Mouse (Mus musculus): ENCODE data around the gene Bpifb6. TPM values are rescaled to one million over a fixed set of nuclear protein-coding genes. Genes with fewer than 3 reads are reported as not detected.

Bpifb6 gene
- 0.16 and 0.22 TPM in 2 replicates for polyA plus RNA-seq (2012; rRNA removed)

DNA sequence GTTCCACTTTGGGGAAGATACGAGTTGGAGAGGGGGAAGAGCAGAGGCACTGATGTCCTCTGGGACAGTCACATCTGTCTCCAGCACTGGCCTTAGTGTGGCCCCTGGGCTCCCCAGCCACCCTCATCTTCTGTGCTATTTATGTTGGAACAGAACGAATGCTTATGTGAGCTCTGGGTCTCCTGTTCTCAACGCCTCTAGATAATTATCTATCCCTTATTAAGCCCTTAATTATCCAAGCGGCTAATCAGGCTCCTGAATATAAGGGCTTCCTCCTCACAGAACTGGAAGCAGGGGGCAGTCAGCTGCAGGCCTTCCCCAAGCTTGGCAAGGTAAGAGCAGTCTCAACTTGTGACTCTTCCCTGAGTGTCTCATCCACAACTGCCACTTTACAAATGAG, at the start of gene Bpifb6:
Bpifb6 (plus strand) TSS at position 301 of the 400 bp plus-strand sequence.
- no peak for DNase-seq
- no peaks in the 10 kb centered on the region for H3K27me3 ChIP-seq (ENCODE audit: control insufficient read depth, insufficient read depth, low read length)
- H3K4me3 ChIP-seq (replicated peaks; ENCODE audit: insufficient read depth, low read depth, low read length): no peak within 1 kb of the TSS
- 94% methylated on average over 4 of the region's 4 CpGs for WGBS
- H3K4me1 ChIP-seq (ENCODE audit: control insufficient read depth, insufficient read depth, low read length): peaks cover 26% of the 10 kb centered on the region
- H3K27ac ChIP-seq (ENCODE audit: insufficient read depth, low read length): no peak within 1 kb of the TSS
- TF ChIP-seq POLR2A (IDR thresholded peaks at IDR 0.05; ENCODE audit: borderline replicate concordance, insufficient read depth, low read length) (no peak), CTCF (IDR thresholded peaks at IDR 0.05; ENCODE audit: borderline replicate concordance, insufficient read depth, low read depth, low read length) (no peak)

DNA sequence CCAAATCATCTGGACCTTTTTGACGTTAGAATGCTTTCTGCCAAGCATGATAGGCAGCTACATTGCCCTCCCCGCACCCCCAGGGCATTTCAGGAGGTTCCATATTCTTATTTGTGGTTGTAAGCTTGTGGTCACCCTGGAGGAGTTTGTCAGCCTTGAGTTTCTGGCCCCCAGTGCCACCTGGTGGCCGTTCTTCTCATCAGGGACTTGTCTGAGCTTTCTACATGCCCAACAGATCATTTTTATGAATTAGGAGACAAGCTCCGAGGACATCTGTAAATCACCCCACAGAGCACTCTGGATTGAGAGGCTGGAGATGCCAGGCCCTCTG, 49.2 kb upstream of the Bpifb6 start:
- DNase-seq: peak; percentile 74 to 80
- H3K4me3 ChIP-seq (replicated peaks; ENCODE audit: insufficient read depth, low read depth, low read length): no peak overlapping the region
- H3K27ac ChIP-seq (ENCODE audit: insufficient read depth, low read length): no peak overlapping the region
- WGBS: 16% methylated on average over 4 of the region's 4 CpGs
- no peaks in the 10 kb centered on the region for H3K27me3 ChIP-seq (ENCODE audit: control insufficient read depth, insufficient read depth, low read length)
- TF ChIP-seq CTCF (IDR thresholded peaks at IDR 0.05; ENCODE audit: borderline replicate concordance, insufficient read depth, low read depth, low read length) (peak; percentile 67), POLR2A (IDR thresholded peaks at IDR 0.05; ENCODE audit: borderline replicate concordance, insufficient read depth, low read length) (no peak)
- no peaks in the 10 kb centered on the region for H3K4me1 ChIP-seq (ENCODE audit: control insufficient read depth, insufficient read depth, low read length)

DNA sequence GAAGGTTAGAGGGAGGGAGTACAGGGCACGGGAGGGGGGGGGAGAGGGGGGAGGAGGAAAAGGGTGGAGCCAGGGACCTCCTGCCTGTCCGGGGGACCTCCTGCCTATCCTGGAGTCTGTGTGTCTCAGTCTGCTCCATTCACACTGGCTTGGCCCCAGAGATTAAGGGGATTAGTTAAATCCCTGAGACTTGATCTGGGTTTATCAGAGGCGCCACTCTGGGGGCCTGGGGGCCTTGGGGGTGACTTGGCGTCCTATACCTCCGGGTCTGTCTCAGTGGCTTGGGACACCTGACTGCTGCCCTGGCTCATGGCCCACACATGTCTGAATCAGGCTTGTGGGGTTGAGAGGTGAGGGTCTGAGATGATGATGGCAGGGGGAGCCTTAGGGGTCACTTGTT, 46.6 kb upstream of the Bpifb6 start:
- Histone ChIP-seq H3K27me3 (ENCODE audit: control insufficient read depth, insufficient read depth, low read length) (no peaks in the 10 kb centered on the region), H3K27ac (ENCODE audit: insufficient read depth, low read length) (no peak overlapping the region), H3K4me1 (ENCODE audit: control insufficient read depth, insufficient read depth, low read length) (peaks cover 2% of the 10 kb centered on the region; the same call in 1 of the 2 replicates), H3K4me3 (replicated peaks; ENCODE audit: insufficient read depth, low read depth, low read length) (no peak overlapping the region)
- TF ChIP-seq POLR2A (IDR thresholded peaks at IDR 0.05; ENCODE audit: borderline replicate concordance, insufficient read depth, low read length): no peak
- TF ChIP-seq CTCF (IDR thresholded peaks at IDR 0.05; ENCODE audit: borderline replicate concordance, insufficient read depth, low read depth, low read length): no peak
- WGBS: 43% methylated on average over 5 of the region's 5 CpGs
- no peak for DNase-seq

DNA sequence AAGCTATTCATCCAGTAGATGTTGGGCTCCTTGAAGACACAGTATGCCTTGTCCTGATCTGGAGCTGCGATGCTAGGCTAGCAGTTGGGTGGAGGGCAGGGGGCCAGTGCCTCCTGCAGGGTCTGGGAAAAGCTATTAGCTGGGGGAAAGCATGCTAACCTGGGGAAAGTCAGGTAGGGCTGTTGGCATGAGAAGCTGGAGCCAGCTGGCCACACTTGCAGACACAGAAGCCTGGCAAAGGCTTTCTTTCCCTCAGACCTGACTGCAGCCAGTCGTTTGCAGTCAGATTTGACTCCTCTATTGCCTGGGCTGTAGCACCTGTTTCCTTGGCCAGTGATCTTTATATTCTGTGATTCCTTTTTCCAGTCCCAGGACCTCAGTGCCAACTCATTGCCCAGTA, 40.6 kb upstream of the Bpifb6 start:
- no peak overlapping the region for H3K4me3 ChIP-seq (replicated peaks; ENCODE audit: insufficient read depth, low read depth, low read length)
- peaks cover 26% of the 10 kb centered on the region for H3K4me1 ChIP-seq (ENCODE audit: control insufficient read depth, insufficient read depth, low read length)
- 2% methylated on average over 2 of the region's 2 CpGs for WGBS
- H3K27ac ChIP-seq (ENCODE audit: insufficient read depth, low read length): no peak overlapping the region
- TF ChIP-seq CTCF (IDR thresholded peaks at IDR 0.05; ENCODE audit: borderline replicate concordance, insufficient read depth, low read depth, low read length) (no peak), POLR2A (IDR thresholded peaks at IDR 0.05; ENCODE audit: borderline replicate concordance, insufficient read depth, low read length) (no peak)
- DNase-seq: peak; percentile 78 to 88
- no peaks in the 10 kb centered on the region for H3K27me3 ChIP-seq (ENCODE audit: control insufficient read depth, insufficient read depth, low read length)

- no peaks in the 10 kb centered on the region for H3K27me3 ChIP-seq (ENCODE audit: control insufficient read depth, insufficient read depth, low read length)
- no peak for TF ChIP-seq POLR2A (IDR thresholded peaks at IDR 0.05; ENCODE audit: borderline replicate concordance, insufficient read depth, low read length)
- TF ChIP-seq CTCF (IDR thresholded peaks at IDR 0.05; ENCODE audit: borderline replicate concordance, insufficient read depth, low read depth, low read length): no peak
- 94% methylated on average over 11 of the region's 11 CpGs for WGBS
- peaks cover 26% of the 10 kb centered on the region for H3K4me1 ChIP-seq (ENCODE audit: control insufficient read depth, insufficient read depth, low read length)
- no peak overlapping the region for H3K27ac ChIP-seq (ENCODE audit: insufficient read depth, low read length)
- H3K4me3 ChIP-seq (replicated peaks; ENCODE audit: insufficient read depth, low read depth, low read length): no peak overlapping the region
- DNase-seq: no peak
Observed at GRCm38 (mm10) chr2:153860315-153860714, 39.9 kb upstream of the Bpifb6 start.

DNA sequence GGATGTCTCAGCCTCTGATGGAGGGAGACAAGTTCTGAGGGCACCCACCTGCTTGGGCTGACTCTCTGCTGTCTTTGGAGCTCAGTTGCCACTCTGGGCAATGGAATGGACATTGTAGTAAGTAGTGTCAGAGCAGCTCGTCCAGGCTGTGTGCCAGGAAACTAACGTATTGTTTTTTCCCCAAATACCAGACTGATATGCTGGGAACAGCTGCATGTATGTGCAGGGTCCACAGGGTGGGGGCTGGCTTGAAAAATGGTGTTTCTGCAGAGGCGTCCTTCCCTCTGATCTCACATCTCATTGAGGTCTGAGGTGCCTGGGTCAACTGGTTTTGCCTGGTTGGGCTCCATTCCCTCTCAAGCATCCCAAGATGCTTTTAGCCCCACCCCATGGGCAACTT, 39.5 kb upstream of the Bpifb6 start:
- Histone ChIP-seq H3K4me1 (ENCODE audit: control insufficient read depth, insufficient read depth, low read length) (peaks cover 26% of the 10 kb centered on the region), H3K4me3 (replicated peaks; ENCODE audit: insufficient read depth, low read depth, low read length) (no peak overlapping the region), H3K27ac (ENCODE audit: insufficient read depth, low read length) (no peak overlapping the region), H3K27me3 (ENCODE audit: control insufficient read depth, insufficient read depth, low read length) (no peaks in the 10 kb centered on the region)
- no peak for DNase-seq
- TF ChIP-seq POLR2A (IDR thresholded peaks at IDR 0.05; ENCODE audit: borderline replicate concordance, insufficient read depth, low read length): no peak
- TF ChIP-seq CTCF (IDR thresholded peaks at IDR 0.05; ENCODE audit: borderline replicate concordance, insufficient read depth, low read depth, low read length): no peak
- 64% methylated on average over 3 of the region's 3 CpGs for WGBS

DNA sequence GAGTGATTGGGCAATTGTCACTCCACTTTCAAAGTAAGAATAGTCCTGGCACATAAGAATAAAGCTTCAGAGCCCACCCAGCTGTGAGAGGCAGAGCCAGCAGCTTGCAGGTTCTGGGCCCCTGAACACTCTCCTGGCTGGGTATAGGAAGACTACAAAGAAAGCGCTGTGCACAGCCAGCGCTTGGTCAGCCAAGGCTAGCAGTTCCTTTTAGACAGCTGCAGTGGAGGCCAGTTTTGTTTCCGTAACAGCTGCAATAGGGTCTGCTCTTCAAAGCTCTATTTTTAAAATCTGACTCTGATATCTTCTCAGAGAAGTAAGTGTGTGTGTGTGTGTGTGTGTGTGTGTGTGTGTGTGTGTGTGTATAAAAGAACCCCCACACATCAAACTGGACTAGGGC, 38.2 kb upstream of the Bpifb6 start:
- Histone ChIP-seq H3K27me3 (ENCODE audit: control insufficient read depth, insufficient read depth, low read length) (no peaks in the 10 kb centered on the region), H3K4me1 (ENCODE audit: control insufficient read depth, insufficient read depth, low read length) (peaks cover 26% of the 10 kb centered on the region), H3K27ac (ENCODE audit: insufficient read depth, low read length) (no peak overlapping the region), H3K4me3 (replicated peaks; ENCODE audit: insufficient read depth, low read depth, low read length) (no peak overlapping the region)
- 84% methylated on average over 3 of the region's 3 CpGs for WGBS
- TF ChIP-seq POLR2A (IDR thresholded peaks at IDR 0.05; ENCODE audit: borderline replicate concordance, insufficient read depth, low read length) (no peak), CTCF (IDR thresholded peaks at IDR 0.05; ENCODE audit: borderline replicate concordance, insufficient read depth, low read depth, low read length) (no peak)
- DNase-seq: no peak

- no peaks in the 10 kb centered on the region for H3K27me3 ChIP-seq (ENCODE audit: control insufficient read depth, insufficient read depth, low read length)
- 85% methylated on average over 4 of the region's 4 CpGs for WGBS
- H3K4me1 ChIP-seq (ENCODE audit: control insufficient read depth, insufficient read depth, low read length): no peaks in the 10 kb centered on the region
- no peak for DNase-seq
- no peak within 1 kb of the TSS for H3K27ac ChIP-seq (ENCODE audit: insufficient read depth, low read length)
- TF ChIP-seq POLR2A (IDR thresholded peaks at IDR 0.05; ENCODE audit: borderline replicate concordance, insufficient read depth, low read length) (no peak), CTCF (IDR thresholded peaks at IDR 0.05; ENCODE audit: borderline replicate concordance, insufficient read depth, low read depth, low read length) (no peak)
- H3K4me3 ChIP-seq (replicated peaks; ENCODE audit: insufficient read depth, low read depth, low read length): no peak within 1 kb of the TSS
Observed at GRCm38 (mm10) chr2:153870984-153871383, 29.2 kb upstream of the Bpifb6 start, which contains the start of gene Sun5. Sun5 (minus strand) TSS chr2:153871084.

All from cerebellum, adult 2 months (tissue).